Mouse (Mus musculus) gonadal fat pad, adult 2 months (tissue): ENCODE results near the gene Gm29423. TPM values are rescaled to one million over a fixed set of nuclear protein-coding genes. Genes with fewer than 3 reads are reported as not detected.
"Not testable (repeated sequence)": the region's sequence is repeated elsewhere in the genome, so short reads cannot be mapped to it uniquely, and the experiment has no call there.

Source experiments
- DNase-seq: peaks from one replicate; pipeline ENCODE4 v3.0.0-alpha.2; 2012; ENCODE audit warnings: low read depth
- polyA plus RNA-seq: library from polyadenylated mRNA; depleted of rRNA; stranded (reverse); fragments of >200 nt; gene quantifications from 2 replicates; pipeline ENCODE4 v1.2.3, GENCODE M21; 2012; rRNA removed

Gene Gm29423
- not detected in 2 replicates for polyA plus RNA-seq

DNA sequence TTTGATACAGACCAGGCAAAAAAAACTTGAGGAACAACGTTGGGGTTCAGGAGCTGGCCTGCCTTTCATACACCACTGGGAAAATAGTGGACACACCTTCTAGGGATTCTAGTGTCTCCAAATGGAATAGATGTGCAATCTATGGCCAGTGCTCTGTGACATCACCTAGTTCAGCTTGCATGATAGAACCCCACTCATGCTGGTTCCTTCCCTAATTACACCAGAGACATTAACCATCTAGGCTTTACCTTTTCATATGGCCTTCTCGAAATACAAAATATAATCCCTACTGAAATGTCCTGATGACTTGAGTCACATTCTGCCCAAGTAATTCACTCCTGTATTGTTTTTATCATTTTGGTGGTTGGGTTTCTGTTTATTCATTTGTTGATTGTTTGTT is at the start of gene Gm29423, which contains the start of gene Gm29644:
Gene Gm29423, minus strand, starts transcription at position 101 of the 400 bp plus-strand sequence.
Gene Gm29644, minus strand, starts transcription at position 157 of the 400 bp plus-strand sequence.
- not testable (repeated sequence) for DNase-seq

DNA sequence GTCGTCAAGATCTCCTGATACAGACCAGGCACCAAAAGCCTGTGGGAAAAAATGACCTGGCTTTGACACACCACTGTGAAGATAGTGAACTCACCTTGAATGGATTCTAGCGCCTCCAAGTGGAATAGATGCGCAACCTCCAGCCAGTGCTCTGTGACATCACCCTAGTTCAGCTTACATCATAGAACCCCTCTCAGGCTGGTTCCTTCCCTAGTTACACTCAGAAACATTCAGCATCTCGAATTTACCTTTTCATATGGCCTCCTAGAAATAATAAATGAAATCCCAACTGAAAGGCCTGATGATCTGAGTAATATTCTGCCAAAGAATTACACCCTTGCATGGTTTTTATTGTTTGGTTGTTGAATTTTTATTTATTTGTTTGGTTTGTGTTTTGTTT is 29.5 kb downstream of the Gm29423 start, which contains the start of gene Gm21118:
Gene Gm21118, minus strand, starts transcription at position 101 of the 400 bp plus-strand sequence.
- DNase-seq, result not testable (repeated sequence)

Other genes starting within 250 kb of the Gm29423 start
- gene Gm21118, start 29.6 kb downstream of the Gm29423 start, polyA plus RNA-seq, result not detected in 2 replicates
- not detected in 2 replicates for gene Gm29644, start 56 bp upstream of the Gm29423 start, polyA plus RNA-seq
- gene Gm20888, start 138.6 kb upstream of the Gm29423 start, polyA plus RNA-seq, result not detected in 2 replicates